Mouse (Mus musculus) G1E (cell line): ENCODE data around the gene Cmya5. TPM values are rescaled to one million over a fixed set of nuclear protein-coding genes. Genes with fewer than 3 reads are reported as not detected.

Experiments used
- ATAC-seq: 2 replicates; pipeline ENCODE4 v1.8.0; 2016; ENCODE audit warnings: mild to moderate bottlenecking; ENCODE audit not compliant: insufficient number of reproducible peaks, poor library complexity, low FRiP score, severe bottlenecking; ENCODE audit errors: extremely low read depth
- DNase-seq: peaks from one replicate; pipeline ENCODE4 v3.0.0; 2012; ENCODE audit warnings: low spot score
- H3K27me3 ChIP-seq: 2 replicates; pipeline ENCODE4 v1.6.1; 2012; ENCODE audit warnings: mild to moderate bottlenecking, low read length, inconsistent platforms; ENCODE audit not compliant: insufficient read depth
- H3K36me3 ChIP-seq: replicated peaks from 2 replicates; pipeline ENCODE3; 2012; ENCODE audit warnings: mild to moderate bottlenecking, inconsistent platforms
- H3K4me1 ChIP-seq: 2 replicates; pipeline ENCODE4 v1.6.1; 2012; ENCODE audit warnings: low read depth, low read length, inconsistent platforms, mixed read lengths; ENCODE audit not compliant: insufficient read depth
- H3K4me3 ChIP-seq: 2 replicates; pipeline ENCODE4 v1.5.1; 2012; ENCODE audit warnings: low read depth, mild to moderate bottlenecking, inconsistent platforms, low read length, moderate library complexity, mixed read lengths
- H3K9me3 ChIP-seq: replicated peaks from 2 replicates; pipeline ENCODE4 v1.6.1; 2012; ENCODE audit warnings: inconsistent platforms
- CTCF ChIP-seq: IDR thresholded peaks from 2 replicates; pipeline ENCODE4 v1.5.1; 2012; ENCODE audit warnings: low read depth, low read length, inconsistent platforms, mixed read lengths
- GATA1 ChIP-seq: IDR thresholded peaks from 2 replicates; pipeline ENCODE4 v1.6.1; 2012; ENCODE audit warnings: borderline replicate concordance, low read length, inconsistent platforms, mixed read lengths
- GATA2 ChIP-seq: IDR thresholded peaks from 2 replicates; pipeline ENCODE4 v1.6.1; 2012; ENCODE audit warnings: low read depth, low read length, inconsistent platforms, borderline replicate concordance
- POLR2AphosphoS5 ChIP-seq: IDR thresholded peaks from 2 replicates; pipeline ENCODE4 v1.6.1; 2012; ENCODE audit warnings: low read depth, low read length, inconsistent platforms; ENCODE audit not compliant: insufficient replicate concordance
- TAL1 ChIP-seq: conservative IDR thresholded peaks from 2 replicates; pipeline ENCODE4 v1.6.1; 2012; ENCODE audit warnings: low read depth, low read length, inconsistent platforms, mixed read lengths
- polyA plus RNA-seq: library from polyadenylated mRNA; stranded (reverse); fragments of >175 nt; gene quantifications from 2 replicates; pipeline ENCODE4 v1.2.3, GENCODE M21; 2012
- total RNA-seq, 2 experiments: library from RNA; stranded (forward) in 1 of 2; stranded (reverse) in 1 of 2; fragments of 200-1000 nt in 1 of 2; fragments of >200 nt in 1 of 2; fragmentation: Nextera tagmentation in 1 of 2; gene quantifications; 2 replicates each; pipeline ENCODE4 v1.2.3; 2014 to 2017

The Cmya5 gene
- total and polyA plus RNA-seq, 3 experiments = 0.11 TPM; not detected in 2

DNA sequence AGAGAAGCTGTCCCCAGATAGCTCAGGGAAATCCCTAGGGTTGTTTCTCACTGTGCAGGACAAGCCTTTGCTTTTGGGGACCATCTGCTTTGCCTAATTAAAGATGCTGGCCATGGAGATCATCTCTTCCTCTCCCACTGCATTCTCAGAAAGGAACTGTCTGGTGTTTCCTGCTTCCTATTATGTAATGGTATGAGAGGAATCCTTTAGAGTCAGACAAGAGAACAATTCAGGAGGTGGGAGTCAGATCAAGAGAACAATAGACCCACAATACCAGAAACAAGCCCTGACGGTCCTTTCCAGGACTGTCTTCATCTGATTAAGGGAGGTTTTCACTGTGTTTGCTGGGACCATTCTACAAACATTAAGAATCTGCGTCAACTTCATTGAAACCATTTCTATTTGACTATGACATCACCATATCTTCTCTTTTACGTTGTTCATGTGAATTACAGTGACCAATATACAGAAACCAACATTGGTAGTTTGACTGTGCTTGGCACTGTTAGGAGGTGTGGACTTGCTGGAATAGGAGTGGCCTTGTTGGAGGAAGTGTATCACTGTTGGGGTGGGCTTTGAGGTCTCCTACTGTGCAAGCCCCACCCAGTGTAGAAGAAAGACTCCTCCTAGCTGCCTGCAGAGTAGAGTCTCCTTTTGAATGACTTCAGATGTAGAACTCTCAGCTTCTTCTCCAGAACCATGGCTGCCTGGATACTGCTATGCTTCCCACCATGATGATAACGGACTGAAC is 42.0 kb downstream of the Cmya5 start:
- Histone ChIP-seq H3K27me3 (0 out of 2 replicates have a peak, but pooled peaks cover 3% of the 10 kb centered on the region), H3K9me3 (no peaks in the 10 kb centered on the region), H3K4me3 (no peak overlapping the region), H3K4me1 (no peaks in the 10 kb centered on the region), H3K36me3 (no peaks in the 10 kb centered on the region)
- no peak for TF ChIP-seq GATA1
- TF ChIP-seq TAL1 = no peak
- TF ChIP-seq GATA2 = no peak
- no peak for TF ChIP-seq CTCF
- TF ChIP-seq POLR2AphosphoS5 = no peak
- ATAC-seq = no peak
- DNase-seq = no peak

DNA sequence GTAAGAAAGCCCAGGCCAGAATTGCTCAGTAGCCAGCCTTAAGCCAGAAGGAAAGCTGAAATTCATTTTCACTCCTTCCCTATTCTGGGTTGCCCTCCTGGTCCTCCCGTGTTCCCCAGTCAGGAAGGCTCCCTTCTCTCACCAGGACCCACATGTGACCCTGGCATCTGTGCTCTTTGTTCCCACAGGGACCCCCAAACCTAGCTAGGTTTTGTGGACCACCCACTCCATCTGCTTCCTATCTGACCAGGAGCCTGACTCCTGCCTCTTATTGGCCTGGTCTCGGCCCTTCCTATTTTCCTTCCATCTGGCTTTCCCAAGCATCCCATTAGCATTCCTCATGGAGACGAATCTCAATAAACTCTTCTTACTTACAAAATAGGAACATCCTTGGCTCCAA is 45.9 kb downstream of the Cmya5 start:
- Histone ChIP-seq H3K4me3 (no peak overlapping the region), H3K4me1 (no peaks in the 10 kb centered on the region), H3K27me3 (peaks cover 9% of the 10 kb centered on the region), H3K36me3 (no peaks in the 10 kb centered on the region), H3K9me3 (no peaks in the 10 kb centered on the region)
- DNase-seq = no peak
- TF ChIP-seq GATA1 = no peak
- no peak for TF ChIP-seq TAL1
- TF ChIP-seq CTCF = no peak
- no peak for TF ChIP-seq GATA2
- no peak for TF ChIP-seq POLR2AphosphoS5
- ATAC-seq = no peak

DNA sequence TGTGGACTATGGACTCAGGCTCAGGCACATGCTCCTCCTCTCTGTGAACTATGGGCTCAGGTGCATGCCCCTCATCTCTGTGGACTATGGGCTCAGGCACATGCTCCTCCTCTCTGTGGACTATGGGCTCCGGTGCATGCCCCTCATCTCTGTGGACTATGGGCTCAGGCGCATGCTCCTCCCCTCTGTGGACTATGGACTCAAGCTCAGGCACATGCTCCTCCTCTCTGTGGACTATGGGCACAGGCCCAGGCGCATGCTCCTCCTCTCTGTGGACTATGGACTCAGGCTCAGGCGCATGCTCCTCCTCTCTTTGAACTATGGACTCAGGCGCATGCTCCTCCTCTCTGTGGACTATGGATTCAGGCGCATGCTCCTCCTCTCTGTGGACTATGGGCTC is 47.9 kb downstream of the Cmya5 start:
- TF ChIP-seq GATA2 (no peak), GATA1 (no peak), CTCF (no peak), POLR2AphosphoS5 (no peak), TAL1 (no peak)
- Histone ChIP-seq H3K4me3 (no peak overlapping the region), H3K4me1 (no peaks in the 10 kb centered on the region), H3K36me3 (no peaks in the 10 kb centered on the region), H3K27me3 (peaks cover 9% of the 10 kb centered on the region), H3K9me3 (no peaks in the 10 kb centered on the region)
- DNase-seq (no peak), ATAC-seq (no peak)

DNA sequence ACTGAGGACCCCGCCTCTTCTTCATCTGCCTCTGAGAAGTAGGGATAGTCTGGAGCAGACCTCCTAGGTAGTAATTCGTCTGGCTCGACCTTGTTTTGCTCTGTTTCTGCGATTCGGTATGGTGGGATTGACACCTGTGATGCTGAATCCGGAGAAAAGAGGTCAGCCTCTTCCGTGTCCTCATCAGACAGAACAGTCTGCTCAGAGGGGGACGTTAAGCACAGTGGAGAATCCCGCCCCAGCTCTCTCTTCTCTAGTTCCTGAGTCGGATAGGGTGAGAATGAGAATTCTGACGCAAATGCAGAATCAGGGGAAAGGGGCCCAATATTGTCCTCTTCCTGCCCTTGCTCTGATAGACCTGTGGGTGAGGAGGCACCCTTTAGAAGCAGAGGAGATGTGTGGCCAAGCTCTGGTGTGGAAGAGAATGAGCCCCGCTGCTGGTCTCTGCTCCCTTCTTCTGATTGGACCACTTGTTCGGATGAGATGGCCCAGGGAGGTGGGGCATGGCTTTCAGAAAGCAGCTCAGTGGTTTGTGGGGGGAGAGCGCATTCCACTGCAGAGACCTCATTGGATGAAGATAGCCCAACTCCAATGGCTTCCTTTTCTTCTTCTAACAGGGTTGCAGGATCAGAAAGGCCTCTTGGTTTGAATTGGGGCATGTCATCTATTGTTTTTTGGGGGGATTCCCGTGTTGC is 49.3 kb downstream of the Cmya5 start:
- no peaks in the 10 kb centered on the region for H3K9me3 ChIP-seq
- ATAC-seq (no peak), DNase-seq (no peak)
- TF ChIP-seq TAL1 = no peak
- TF ChIP-seq CTCF = no peak
- H3K27me3 ChIP-seq = peaks cover 6% of the 10 kb centered on the region
- H3K4me3 ChIP-seq = no peak overlapping the region
- H3K36me3 ChIP-seq = no peaks in the 10 kb centered on the region
- no peaks in the 10 kb centered on the region for H3K4me1 ChIP-seq

DNA sequence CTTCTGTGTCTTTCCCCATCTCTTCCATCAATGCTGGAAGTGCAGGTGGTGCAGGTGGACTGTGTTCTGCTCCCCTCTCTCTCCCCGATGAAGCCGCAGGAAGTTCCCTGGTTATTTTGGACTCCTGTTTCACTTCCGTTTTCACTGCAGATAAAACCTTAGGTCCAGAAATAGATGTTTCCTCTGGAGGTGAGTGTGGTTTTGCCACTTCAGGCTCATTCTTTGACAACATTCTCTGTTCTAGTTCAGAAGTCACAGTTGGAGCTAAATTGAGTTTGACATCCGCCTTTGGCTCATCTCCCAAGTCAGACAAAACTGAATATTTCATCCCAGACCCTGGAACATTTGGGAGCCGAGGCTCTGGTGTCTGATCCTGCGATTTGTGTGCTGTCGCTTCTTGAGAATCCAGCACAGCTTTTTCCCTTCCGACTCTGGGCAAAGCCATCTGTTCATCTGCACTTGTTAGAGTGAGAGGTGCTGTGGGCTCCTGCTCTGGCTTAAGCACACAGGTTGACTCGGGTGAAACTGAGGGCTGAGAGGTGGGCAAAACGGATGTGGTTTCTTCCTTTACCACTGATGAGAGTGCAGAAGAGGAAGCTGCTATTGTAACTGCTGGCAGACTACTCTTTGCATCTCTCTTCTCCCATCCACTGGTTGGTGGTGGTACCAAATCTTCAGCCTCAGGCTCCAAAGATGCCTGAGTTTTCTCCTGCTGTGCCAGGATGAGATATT is 50.2 kb downstream of the Cmya5 start:
- ATAC-seq = no peak

DNA sequence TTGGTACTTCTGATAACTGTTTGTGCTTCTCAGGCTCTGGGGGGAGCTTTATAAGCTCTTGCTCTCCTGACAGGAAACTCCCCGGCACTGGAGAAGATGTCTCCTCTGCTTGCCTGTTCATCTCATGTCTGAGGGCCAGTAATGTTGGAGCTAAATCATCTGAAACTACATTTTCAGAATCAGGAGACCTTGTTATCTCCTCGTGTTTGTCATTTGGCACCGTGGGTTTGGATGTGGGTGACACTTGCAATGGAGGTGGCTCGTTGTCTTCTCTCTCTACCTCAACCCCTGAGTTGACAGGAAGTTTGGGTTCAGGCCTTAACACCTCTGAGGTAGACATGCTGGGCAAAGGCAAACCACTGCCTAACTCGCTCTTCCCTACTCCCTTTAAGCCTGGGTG is 50.8 kb downstream of the Cmya5 start:
- Histone ChIP-seq H3K27me3 (peaks cover 10% of the 10 kb centered on the region), H3K9me3 (no peaks in the 10 kb centered on the region), H3K4me1 (no peaks in the 10 kb centered on the region), H3K36me3 (no peaks in the 10 kb centered on the region), H3K4me3 (no peak overlapping the region)
- ATAC-seq (no peak), DNase-seq (no peak)
- no peak for TF ChIP-seq TAL1
- TF ChIP-seq GATA1 = no peak
- no peak for TF ChIP-seq POLR2AphosphoS5
- TF ChIP-seq CTCF = no peak
- TF ChIP-seq GATA2 = no peak

More for the DNA sequence above, 50.2 kb downstream of the Cmya5 start:
- TF ChIP-seq CTCF (no peak), GATA2 (no peak), TAL1 (no peak), GATA1 (no peak), POLR2AphosphoS5 (no peak)
- H3K9me3 ChIP-seq = no peaks in the 10 kb centered on the region
- no peak overlapping the region for H3K4me3 ChIP-seq
- peaks cover 8% of the 10 kb centered on the region for H3K27me3 ChIP-seq
- H3K4me1 ChIP-seq = no peaks in the 10 kb centered on the region
- H3K36me3 ChIP-seq = no peaks in the 10 kb centered on the region
- no peak for DNase-seq
